Mouse (Mus musculus) E14TG2a.4 (cell line): ENCODE results near the gene Hspa12b.

ENCODE experiments used
- CTCF ChIP-seq: conservative IDR thresholded peaks from 2 replicates; pipeline ENCODE4 v1.5.1; 2014; ENCODE audit warnings: low read length
- NANOG ChIP-seq: IDR thresholded peaks from 2 replicates; pipeline ENCODE4 v1.6.1; 2014; ENCODE audit warnings: borderline replicate concordance, low read length, mixed read lengths

- TF ChIP-seq CTCF (no peak), NANOG (no peak)
Observed at GRCm38 (mm10) chr2:131134826-131135400, 7.8 kb downstream of the Hspa12b start.
